Mouse (Mus musculus) CD4-positive helper T cell, adult 2 months (primary cell): ENCODE measurements at regions not wholly inside any gene's neighbourhood (a gene's known extent, or its start where the extent isn't known, plus 50 kb on each side); places are given as distances from the start of the nearest gene placed in this dataset.
"Not testable (repeated sequence)": the region's sequence is repeated elsewhere in the genome, so short reads cannot be mapped to it uniquely, and the experiment has no call there.

Experiments
- DNase-seq: peaks from one replicate; pipeline ENCODE4 v3.0.0-alpha.2; 2012; ENCODE audit warnings: low read depth, missing footprints, low spot score

DNA sequence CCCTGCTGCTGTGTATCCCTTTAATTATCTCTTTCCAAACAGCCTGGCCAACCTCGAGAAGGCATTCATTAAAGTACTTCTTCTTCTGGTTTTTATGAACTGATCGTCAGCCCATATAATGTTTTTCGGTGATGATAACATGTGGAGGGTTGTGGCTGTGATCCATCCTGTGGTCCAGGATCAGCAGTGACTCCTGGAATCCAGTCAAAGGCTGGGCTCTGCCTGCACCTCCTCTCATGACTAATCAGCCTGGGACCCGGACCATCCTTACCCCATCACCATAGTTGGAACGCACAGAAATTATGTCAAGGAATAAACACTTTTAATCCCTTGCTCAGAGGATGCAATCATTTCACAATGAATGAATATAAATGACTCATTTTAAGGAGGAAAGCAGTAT, 203.3 kb upstream of the Hsf2 start:
- no peak for DNase-seq

DNA sequence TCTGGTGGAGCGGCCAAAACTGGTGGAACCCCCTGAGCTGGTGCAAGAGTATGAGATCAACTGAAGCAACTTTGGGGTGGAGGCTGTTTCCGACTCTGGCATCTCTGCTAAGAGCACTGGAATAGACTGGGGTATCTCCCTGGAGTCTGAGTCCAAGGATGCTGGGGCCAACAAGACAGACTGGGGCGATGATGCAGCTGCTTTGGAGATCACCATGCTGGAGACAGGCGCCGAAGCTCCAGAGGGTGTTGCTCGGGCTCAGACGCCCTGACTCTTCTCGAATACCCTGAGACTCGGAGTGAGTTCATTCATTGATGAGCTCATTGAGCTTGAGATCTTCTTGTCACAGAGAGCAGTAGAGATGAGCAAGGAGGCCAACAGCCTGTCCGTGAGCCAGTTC, 194.6 kb upstream of the Hsf2 start:
- no peak for DNase-seq

DNA sequence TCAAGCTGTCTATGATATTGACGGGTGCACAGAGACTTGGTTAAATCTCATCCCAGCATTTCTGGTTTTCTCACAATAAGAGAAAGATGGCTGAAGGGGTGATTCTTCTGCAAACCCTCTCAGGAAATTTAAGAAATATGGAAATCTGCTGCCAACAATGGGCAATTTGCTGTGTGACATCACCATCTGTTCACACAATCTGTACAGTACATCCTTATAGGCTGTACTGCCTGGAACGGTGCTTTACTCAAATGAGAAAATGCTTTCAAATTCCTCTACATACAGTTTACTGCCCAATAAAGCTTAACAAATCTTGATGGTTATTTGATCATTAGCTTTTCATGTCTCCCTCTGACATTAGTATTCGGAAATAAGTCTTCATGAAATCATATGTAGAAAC, 172.4 kb upstream of the Hsf2 start:
- no peak for DNase-seq

DNA sequence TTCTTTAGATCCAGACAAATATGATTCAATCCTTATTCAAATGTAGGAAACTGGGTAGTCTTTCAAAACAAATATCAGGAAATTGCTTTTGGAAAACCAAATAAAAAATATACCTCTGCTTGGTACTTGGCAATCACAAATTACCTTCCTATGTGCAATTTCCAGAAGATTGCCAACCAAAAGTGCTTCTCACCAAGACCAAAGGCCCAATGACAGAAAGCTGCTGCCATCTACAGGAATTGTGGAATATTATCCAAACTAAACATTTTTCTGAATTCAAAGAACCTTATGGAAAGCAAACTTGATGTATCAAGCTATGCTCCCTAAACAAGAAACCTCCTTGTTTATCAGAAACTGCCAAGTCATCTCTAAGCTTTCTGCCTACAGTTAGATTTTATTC, 169.1 kb upstream of the Hsf2 start:
- no peak for DNase-seq

DNA sequence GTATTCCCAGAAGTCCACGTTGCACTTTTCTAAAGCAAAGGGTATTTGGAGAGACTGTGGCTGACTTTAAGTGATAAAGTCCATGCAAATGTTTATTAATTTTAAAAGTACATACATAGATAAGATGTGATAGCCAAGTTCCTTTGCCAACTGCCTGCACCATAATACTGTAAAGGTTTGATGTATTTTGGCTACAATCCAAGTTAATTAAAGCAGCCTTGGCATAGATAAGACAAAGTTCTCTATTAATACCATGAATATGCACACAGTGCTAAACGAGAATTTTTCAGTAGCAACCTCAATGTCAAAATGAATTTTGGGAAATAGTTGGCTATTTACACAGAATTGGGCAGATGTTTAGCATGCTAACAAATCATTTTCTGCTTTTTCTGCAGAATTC, 167.0 kb upstream of the Hsf2 start:
- no peak for DNase-seq

DNA sequence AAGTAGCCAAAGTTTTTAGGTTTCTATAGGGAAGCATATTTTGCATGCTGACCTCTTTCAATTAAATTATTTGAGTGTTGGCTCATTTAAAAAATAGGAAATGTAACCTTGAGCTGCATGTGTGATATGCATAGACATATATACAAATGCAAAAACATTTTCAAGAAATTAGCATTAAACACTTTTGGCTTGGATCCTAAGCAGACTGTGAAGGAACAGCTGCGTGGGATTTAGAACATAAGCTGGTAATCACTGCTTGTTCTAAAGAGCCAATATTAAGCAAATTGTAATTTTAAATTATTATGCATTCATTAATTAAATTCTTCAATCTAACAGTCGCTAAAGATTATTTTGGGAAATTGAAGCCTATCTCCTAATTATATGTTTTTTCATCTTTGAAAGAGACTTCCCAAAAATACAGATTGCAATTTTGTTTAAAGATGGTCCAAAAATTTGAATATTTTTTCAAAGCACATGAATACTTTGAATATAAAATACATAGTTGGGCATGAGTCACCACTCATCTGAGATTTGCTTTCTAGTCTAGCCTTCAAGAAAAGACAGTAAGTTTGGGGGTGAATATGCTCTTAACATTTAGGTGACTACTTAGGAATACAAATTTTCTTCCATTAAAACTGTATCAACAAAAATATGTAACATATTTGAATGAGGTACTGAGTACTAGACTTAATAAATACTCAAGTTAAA, 163.3 kb upstream of the Hsf2 start:
- DNase-seq: no peak

DNA sequence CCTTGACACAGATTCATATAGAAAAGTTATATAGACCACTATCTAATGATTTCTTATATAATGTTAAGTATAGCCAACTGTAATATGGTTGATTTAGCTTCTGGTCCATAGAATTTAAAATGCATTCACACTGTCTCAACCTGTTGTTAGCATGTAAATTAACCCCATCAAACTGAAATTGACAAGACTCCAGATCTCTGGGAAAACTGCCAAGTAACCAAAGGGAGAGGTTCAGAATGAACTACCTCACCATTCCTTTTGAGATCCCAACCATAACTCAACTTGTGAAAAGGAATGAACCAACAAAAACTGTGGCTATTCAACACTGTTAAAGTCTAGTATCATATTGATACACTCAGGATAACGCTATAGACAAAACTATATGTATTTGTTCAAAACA, 162.0 kb upstream of the Hsf2 start:
- DNase-seq: no peak

DNA sequence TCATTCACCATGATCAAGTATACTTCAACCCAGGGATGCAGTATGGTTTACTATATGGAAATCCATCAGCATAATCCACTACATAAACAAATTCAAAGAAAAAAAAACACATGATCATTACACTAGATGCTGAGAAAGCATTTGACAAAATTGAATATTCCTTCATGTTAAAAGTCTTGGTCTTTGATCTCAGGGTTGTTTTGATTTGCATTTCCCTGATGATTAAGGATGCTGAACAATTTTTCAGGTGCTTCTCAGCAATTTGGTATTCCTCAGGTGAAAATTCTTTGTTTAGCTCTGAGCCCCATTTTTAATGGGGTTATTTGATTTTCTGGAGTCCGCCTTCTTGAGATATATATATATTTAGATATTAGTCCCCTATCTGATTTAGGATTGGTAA, 123.4 kb upstream of the Hsf2 start:
- not testable (repeated sequence) for DNase-seq
